Mouse (Mus musculus): Measurements from ENCODE around the gene Vps11. TPM values are rescaled to one million over a fixed set of nuclear protein-coding genes. Genes with fewer than 3 reads are reported as not detected.

The Vps11 gene
- polyA plus RNA-seq, 1 experiment from 2014 or later: 20.9 TPM

- Histone ChIP-seq H3K27me3 (ENCODE audit: control insufficient read depth, insufficient read depth, low read length) (no peaks in the 10 kb centered on the region), H3K4me3 (ENCODE audit: low read length) (no peak overlapping the region), H3K4me1 (ENCODE audit: control insufficient read depth, insufficient read depth, low read length) (peaks cover 23% of the 10 kb centered on the region), H3K36me3 (ENCODE audit: control insufficient read depth, insufficient read depth) (peaks cover 20% of the 10 kb centered on the region), H3K9ac (ENCODE audit: low read length) (no peak overlapping the region), H3K4me2 (ENCODE audit: low read depth, low read length) (no peak overlapping the region), H3K27ac (ENCODE audit: low read length) (no peak overlapping the region), H3K9me3 (replicated peaks; ENCODE audit: control insufficient read depth, low read length) (no peaks in the 10 kb centered on the region)
- 72% methylated on average over 4 of the region's 4 CpGs for WGBS
- no peak for ATAC-seq (replicated peaks; ENCODE audit: extremely low read depth, insufficient read depth, low FRiP score)
Measured at GRCm38 (mm10) chr9:44317452-44317851, 44.0 kb downstream of the Vps11 start.

GRCm38 (mm10) chr9:44314910-44315309 is 46.6 kb downstream of the Vps11 start:
- WGBS: 89% methylated on average over 18 of the region's 18 CpGs
- H3K4me1 ChIP-seq (ENCODE audit: control insufficient read depth, insufficient read depth, low read length): peaks cover 18% of the 10 kb centered on the region
- ATAC-seq (replicated peaks; ENCODE audit: extremely low read depth, insufficient read depth, low FRiP score): no peak

GRCm38 (mm10) chr9:44314257-44314547 is 47.3 kb downstream of the Vps11 start:
- Histone ChIP-seq H3K36me3 (ENCODE audit: control insufficient read depth, insufficient read depth) (peaks cover 22% of the 10 kb centered on the region), H3K4me2 (ENCODE audit: low read depth, low read length) (no peak overlapping the region), H3K9me3 (replicated peaks; ENCODE audit: control insufficient read depth, low read length) (no peaks in the 10 kb centered on the region), H3K9ac (ENCODE audit: low read length) (no peak overlapping the region), H3K4me3 (ENCODE audit: low read length) (no peak overlapping the region), H3K27ac (ENCODE audit: low read length) (no peak overlapping the region), H3K4me1 (ENCODE audit: control insufficient read depth, insufficient read depth, low read length) (peaks cover 17% of the 10 kb centered on the region), H3K27me3 (ENCODE audit: control insufficient read depth, insufficient read depth, low read length) (no peaks in the 10 kb centered on the region)
- WGBS: 80% methylated on average over 4 of the region's 4 CpGs
- ATAC-seq (replicated peaks; ENCODE audit: extremely low read depth, insufficient read depth, low FRiP score): no peak

More at GRCm38 (mm10) chr9:44314910-44315309, 46.6 kb downstream of the Vps11 start:
- Histone ChIP-seq H3K27me3 (ENCODE audit: control insufficient read depth, insufficient read depth, low read length) (no peaks in the 10 kb centered on the region), H3K4me3 (ENCODE audit: low read length) (no peak overlapping the region), H3K4me2 (ENCODE audit: low read depth, low read length) (no peak overlapping the region), H3K27ac (ENCODE audit: low read length) (no peak overlapping the region), H3K36me3 (ENCODE audit: control insufficient read depth, insufficient read depth) (peaks cover 22% of the 10 kb centered on the region), H3K9me3 (replicated peaks; ENCODE audit: control insufficient read depth, low read length) (no peaks in the 10 kb centered on the region), H3K9ac (ENCODE audit: low read length) (no peak overlapping the region)

GRCm38 (mm10) chr9:44313476-44314256 is 47.8 kb downstream of the Vps11 start:
- no peak overlapping the region for H3K9ac ChIP-seq (ENCODE audit: low read length)
- peaks cover 12% of the 10 kb centered on the region for H3K4me1 ChIP-seq (ENCODE audit: control insufficient read depth, insufficient read depth, low read length)
- no peaks in the 10 kb centered on the region for H3K9me3 ChIP-seq (replicated peaks; ENCODE audit: control insufficient read depth, low read length)
- no peak overlapping the region for H3K4me3 ChIP-seq (ENCODE audit: low read length)
- no peaks in the 10 kb centered on the region for H3K27me3 ChIP-seq (ENCODE audit: control insufficient read depth, insufficient read depth, low read length)
- no peak for ATAC-seq (replicated peaks; ENCODE audit: extremely low read depth, insufficient read depth, low FRiP score)
- H3K4me2 ChIP-seq (ENCODE audit: low read depth, low read length): no peak overlapping the region
- WGBS: 75% methylated on average over 19 of the region's 19 CpGs
- peaks cover 22% of the 10 kb centered on the region for H3K36me3 ChIP-seq (ENCODE audit: control insufficient read depth, insufficient read depth)
- no peak overlapping the region for H3K27ac ChIP-seq (ENCODE audit: low read length)

GRCm38 (mm10) chr9:44311136-44312134 is 50.0 kb downstream of the Vps11 start:
- Histone ChIP-seq H3K4me1 (ENCODE audit: control insufficient read depth, insufficient read depth, low read length) (peaks cover 2% of the 10 kb centered on the region; the same call in 1 of the 2 replicates), H3K9ac (ENCODE audit: low read length) (peak overlapping the region; percentile 35), H3K27ac (ENCODE audit: low read length) (peak overlapping the region; percentile 50), H3K4me2 (ENCODE audit: low read depth, low read length) (peak overlapping the region; percentile 11; the same call in 1 of the 2 replicates), H3K4me3 (ENCODE audit: low read length) (no peak overlapping the region), H3K9me3 (replicated peaks; ENCODE audit: control insufficient read depth, low read length) (no peaks in the 10 kb centered on the region; the same call in 1 of the 2 replicates), H3K36me3 (ENCODE audit: control insufficient read depth, insufficient read depth) (peaks cover 20% of the 10 kb centered on the region), H3K27me3 (ENCODE audit: control insufficient read depth, insufficient read depth, low read length) (no peaks in the 10 kb centered on the region)
- ATAC-seq (replicated peaks; ENCODE audit: extremely low read depth, insufficient read depth, low FRiP score): peak; percentile 64; the same call in 1 of the 2 replicates
- WGBS: 30% methylated on average over 27 of the region's 27 CpGs

GRCm38 (mm10) chr9:44310750-44311135 is 50.7 kb downstream of the Vps11 start:
- 46% methylated on average over 10 of the region's 10 CpGs for WGBS
- Histone ChIP-seq H3K9me3 (replicated peaks; ENCODE audit: control insufficient read depth, low read length) (no peaks in the 10 kb centered on the region; the same call in 1 of the 2 replicates), H3K9ac (ENCODE audit: low read length) (no peak overlapping the region), H3K36me3 (ENCODE audit: control insufficient read depth, insufficient read depth) (peaks cover 17% of the 10 kb centered on the region), H3K27me3 (ENCODE audit: control insufficient read depth, insufficient read depth, low read length) (no peaks in the 10 kb centered on the region), H3K4me1 (ENCODE audit: control insufficient read depth, insufficient read depth, low read length) (peaks cover 2% of the 10 kb centered on the region; the same call in 1 of the 2 replicates), H3K4me3 (ENCODE audit: low read length) (no peak overlapping the region), H3K4me2 (ENCODE audit: low read depth, low read length) (peak overlapping the region; percentile 11; the same call in 1 of the 2 replicates), H3K27ac (ENCODE audit: low read length) (peak overlapping the region; percentile 50)
- no peak for ATAC-seq (replicated peaks; ENCODE audit: extremely low read depth, insufficient read depth, low FRiP score)

- Histone ChIP-seq H3K9ac (ENCODE audit: low read length) (no peak overlapping the region), H3K36me3 (ENCODE audit: control insufficient read depth, insufficient read depth) (peaks cover 14% of the 10 kb centered on the region), H3K27ac (ENCODE audit: low read length) (no peak overlapping the region), H3K4me1 (ENCODE audit: control insufficient read depth, insufficient read depth, low read length) (peaks cover 4% of the 10 kb centered on the region), H3K27me3 (ENCODE audit: control insufficient read depth, insufficient read depth, low read length) (no peaks in the 10 kb centered on the region), H3K4me2 (ENCODE audit: low read depth, low read length) (no peak overlapping the region), H3K4me3 (ENCODE audit: low read length) (no peak overlapping the region), H3K9me3 (replicated peaks; ENCODE audit: control insufficient read depth, low read length) (no peaks in the 10 kb centered on the region; the same call in 1 of the 2 replicates)
- 66% methylated on average over 3 of the region's 3 CpGs for WGBS
- ATAC-seq (replicated peaks; ENCODE audit: extremely low read depth, insufficient read depth, low FRiP score): no peak
Measured at GRCm38 (mm10) chr9:44309756-44310155, 51.7 kb downstream of the Vps11 start.

GRCm38 (mm10) chr9:44307248-44307647 is 54.2 kb downstream of the Vps11 start:
- H3K36me3 ChIP-seq (ENCODE audit: control insufficient read depth, insufficient read depth): 0 out of 2 replicates have a peak, but pooled peaks cover 4% of the 10 kb centered on the region
- ATAC-seq (replicated peaks; ENCODE audit: extremely low read depth, insufficient read depth, low FRiP score): no peak
- H3K27ac ChIP-seq (ENCODE audit: low read length): no peak overlapping the region
- WGBS: 77% methylated on average over 2 of the region's 2 CpGs
- H3K4me2 ChIP-seq (ENCODE audit: low read depth, low read length): no peak overlapping the region
- H3K4me3 ChIP-seq (ENCODE audit: low read length): no peak overlapping the region
- H3K9me3 ChIP-seq (replicated peaks; ENCODE audit: control insufficient read depth, low read length): no peaks in the 10 kb centered on the region; the same call in 1 of the 2 replicates
- H3K9ac ChIP-seq (ENCODE audit: low read length): no peak overlapping the region
- H3K27me3 ChIP-seq (ENCODE audit: control insufficient read depth, insufficient read depth, low read length): no peaks in the 10 kb centered on the region
- peaks cover 13% of the 10 kb centered on the region for H3K4me1 ChIP-seq (ENCODE audit: control insufficient read depth, insufficient read depth, low read length)
